Mouse (Mus musculus): Measurements from ENCODE around the gene Clock. TPM values are rescaled to one million over a fixed set of nuclear protein-coding genes. Genes with fewer than 3 reads are reported as not detected.

Clock gene
- total and polyA plus RNA-seq, 3 experiments, result 11.1 to 35.3 (median 29.4) TPM

DNA sequence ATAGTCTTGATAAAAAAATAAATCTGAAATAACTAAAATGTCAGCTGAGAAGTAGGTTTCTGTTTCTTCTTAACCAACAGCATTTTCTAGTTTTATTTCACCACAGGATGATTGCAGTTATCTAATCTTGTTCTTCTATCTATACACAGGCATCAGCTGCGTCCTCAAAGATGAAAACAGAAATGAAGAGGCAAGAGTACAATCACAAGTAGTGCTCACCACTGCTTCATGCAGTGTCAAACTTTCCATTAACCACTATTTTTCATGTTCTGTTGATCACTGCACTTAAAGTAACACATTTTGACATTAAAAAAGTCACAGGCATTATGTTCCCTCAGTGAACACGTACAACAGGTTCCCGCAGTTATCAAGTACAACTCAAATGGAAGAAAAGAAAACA is 53.6 kb downstream of the Clock start:
- Histone ChIP-seq H3K27ac (no peak overlapping the region), H3K4me3 (no peak overlapping the region), H3K27me3 (ENCODE audit: control insufficient read depth, insufficient read depth, low read length) (no peaks in the 10 kb centered on the region), H3K4me1 (ENCODE audit: control insufficient read depth, insufficient read depth, low read length) (no peaks in the 10 kb centered on the region), H3K9ac (ENCODE audit: low read depth, low read length) (no peak overlapping the region), H3K36me3 (ENCODE audit: control insufficient read depth, insufficient read depth, low read length) (no peaks in the 10 kb centered on the region), H3K79me2 (replicated peaks; ENCODE audit: control insufficient read depth, insufficient read depth, low read length) (no peaks in the 10 kb centered on the region; the same call in 1 of the 2 replicates)
- intact Hi-C loops (cut with DNase I), result no loop called here
- no peak for DNase-seq
- 87% methylated on average over 3 of the region's 3 CpGs for WGBS
- TF ChIP-seq CTCF (IDR thresholded peaks at IDR 0.05), result no peak
- no peak for TF ChIP-seq EP300 (IDR thresholded peaks at IDR 0.05; ENCODE audit: insufficient read depth, low read depth, low read length)
- no peak for TF ChIP-seq POLR2A (IDR thresholded peaks at IDR 0.05; ENCODE audit: insufficient read depth, low read depth, low read length)

DNA sequence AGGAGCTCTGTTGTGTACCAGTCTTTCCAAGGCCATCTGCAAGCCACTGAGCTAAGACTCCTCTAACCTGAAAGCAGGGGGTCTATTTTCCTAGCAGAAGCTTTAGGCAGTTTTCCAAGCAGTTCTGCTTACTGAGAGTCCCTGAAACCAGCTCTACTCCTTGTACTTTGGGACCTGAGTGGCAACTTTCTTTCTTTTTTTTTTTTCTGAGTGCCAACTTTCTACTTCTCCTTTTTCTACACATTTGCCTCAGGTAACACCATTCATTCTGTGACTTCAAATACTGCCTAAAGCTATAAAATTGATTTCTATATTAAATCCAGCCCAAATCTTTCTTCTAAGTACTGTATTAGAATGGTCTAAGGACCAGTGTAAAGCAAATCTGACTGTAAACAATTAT is 58.1 kb downstream of the Clock start:
- H3K27me3 ChIP-seq (ENCODE audit: control insufficient read depth, insufficient read depth, low read length), result no peaks in the 10 kb centered on the region
- no peaks in the 10 kb centered on the region; the same call in 1 of the 2 replicates for H3K79me2 ChIP-seq (replicated peaks; ENCODE audit: control insufficient read depth, insufficient read depth, low read length)
- no peak overlapping the region for H3K9ac ChIP-seq (ENCODE audit: low read depth, low read length)
- H3K27ac ChIP-seq, result no peak overlapping the region
- TF ChIP-seq CTCF (IDR thresholded peaks at IDR 0.05) (no peak), EP300 (IDR thresholded peaks at IDR 0.05; ENCODE audit: insufficient read depth, low read depth, low read length) (no peak), POLR2A (IDR thresholded peaks at IDR 0.05; ENCODE audit: insufficient read depth, low read depth, low read length) (no peak)
- intact Hi-C loops (cut with DNase I), result no loop called here
- H3K4me1 ChIP-seq (ENCODE audit: control insufficient read depth, insufficient read depth, low read length), result no peaks in the 10 kb centered on the region
- no peaks in the 10 kb centered on the region for H3K36me3 ChIP-seq (ENCODE audit: control insufficient read depth, insufficient read depth, low read length)
- DNase-seq, result no peak
- no peak overlapping the region for H3K4me3 ChIP-seq

DNA sequence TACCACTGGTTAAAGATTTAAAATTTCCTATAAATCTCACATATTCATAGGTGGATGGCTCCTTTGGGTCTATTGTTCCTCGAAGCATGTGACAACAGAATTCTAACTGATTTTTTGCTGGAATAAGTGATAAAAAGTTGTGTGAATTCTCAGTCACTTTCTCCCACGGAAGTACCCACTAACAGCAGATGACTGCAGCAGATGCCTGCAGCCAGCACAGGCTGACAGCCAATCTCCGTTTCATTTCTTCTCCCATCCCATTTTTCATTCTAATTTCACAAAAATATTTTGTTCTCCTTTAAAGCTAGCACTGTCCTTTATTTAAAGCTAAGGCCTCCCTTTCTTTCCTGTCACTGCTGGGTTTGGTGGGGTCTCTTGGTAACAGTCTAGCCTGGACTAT is 59.2 kb downstream of the Clock start:
- Histone ChIP-seq H3K27me3 (ENCODE audit: control insufficient read depth, insufficient read depth, low read length) (no peaks in the 10 kb centered on the region), H3K27ac (no peak overlapping the region), H3K9ac (ENCODE audit: low read depth, low read length) (no peak overlapping the region), H3K4me1 (ENCODE audit: control insufficient read depth, insufficient read depth, low read length) (no peaks in the 10 kb centered on the region), H3K79me2 (replicated peaks; ENCODE audit: control insufficient read depth, insufficient read depth, low read length) (no peaks in the 10 kb centered on the region; the same call in 1 of the 2 replicates), H3K36me3 (ENCODE audit: control insufficient read depth, insufficient read depth, low read length) (no peaks in the 10 kb centered on the region), H3K4me3 (no peak overlapping the region)
- no peak for TF ChIP-seq CTCF (IDR thresholded peaks at IDR 0.05)
- TF ChIP-seq POLR2A (IDR thresholded peaks at IDR 0.05; ENCODE audit: insufficient read depth, low read depth, low read length), result no peak
- TF ChIP-seq EP300 (IDR thresholded peaks at IDR 0.05; ENCODE audit: insufficient read depth, low read depth, low read length), result no peak
- no peak for DNase-seq
- intact Hi-C loops (cut with DNase I), result no loop called here
- WGBS, result 80% methylated on average over 3 of the region's 3 CpGs

DNA sequence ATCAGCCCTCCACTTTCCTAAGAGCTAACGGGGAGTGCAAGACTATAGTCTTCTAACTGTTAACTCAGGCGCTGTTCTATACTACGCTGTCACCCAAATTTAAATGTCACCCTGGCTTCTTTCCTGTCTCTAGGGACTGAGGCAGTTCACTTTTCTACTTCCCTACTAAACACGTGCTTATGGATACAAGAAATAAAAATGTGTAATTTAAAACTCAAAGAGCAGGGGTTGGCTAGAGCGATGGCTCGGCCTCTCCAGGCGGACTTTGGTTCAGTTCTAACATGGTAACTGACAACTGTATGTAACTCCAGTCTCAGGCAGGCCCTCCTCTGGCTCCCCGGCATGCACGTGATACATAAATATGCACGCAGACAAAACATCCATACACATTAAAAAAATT is 60.2 kb downstream of the Clock start:
- H3K36me3 ChIP-seq (ENCODE audit: control insufficient read depth, insufficient read depth, low read length), result no peaks in the 10 kb centered on the region
- no peak for DNase-seq
- no peak overlapping the region for H3K27ac ChIP-seq
- no peak overlapping the region for H3K4me3 ChIP-seq
- no peak for TF ChIP-seq EP300 (IDR thresholded peaks at IDR 0.05; ENCODE audit: insufficient read depth, low read depth, low read length)
- no peak for TF ChIP-seq CTCF (IDR thresholded peaks at IDR 0.05)
- TF ChIP-seq POLR2A (IDR thresholded peaks at IDR 0.05; ENCODE audit: insufficient read depth, low read depth, low read length), result no peak
- H3K9ac ChIP-seq (ENCODE audit: low read depth, low read length), result no peak overlapping the region
- H3K4me1 ChIP-seq (ENCODE audit: control insufficient read depth, insufficient read depth, low read length), result no peaks in the 10 kb centered on the region
- WGBS, result 95% methylated on average over 10 of the region's 10 CpGs
- intact Hi-C loops (cut with DNase I), result no loop called here
- no peaks in the 10 kb centered on the region for H3K79me2 ChIP-seq (replicated peaks; ENCODE audit: control insufficient read depth, insufficient read depth, low read length)
- no peaks in the 10 kb centered on the region for H3K27me3 ChIP-seq (ENCODE audit: control insufficient read depth, insufficient read depth, low read length)

DNA sequence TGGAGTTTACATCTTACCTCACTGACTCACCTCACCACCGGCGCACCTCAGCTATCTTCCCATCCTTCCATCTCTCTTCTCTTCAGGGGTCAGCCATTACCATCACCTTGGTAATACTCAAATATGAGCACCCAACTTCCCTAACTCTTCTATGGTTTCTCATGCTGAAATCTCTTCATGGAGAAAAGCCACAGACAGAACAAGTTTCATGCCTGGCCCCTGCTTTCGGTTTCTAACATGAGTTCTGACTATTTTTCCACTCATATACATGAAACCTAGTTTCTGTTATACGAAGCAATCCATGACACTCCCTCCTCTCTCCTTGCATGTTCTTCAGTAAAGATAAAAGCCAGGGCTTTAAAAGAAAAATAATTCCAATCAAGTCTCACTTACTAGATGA is 60.7 kb downstream of the Clock start:
- Histone ChIP-seq H3K9ac (ENCODE audit: low read depth, low read length) (no peak overlapping the region), H3K27me3 (ENCODE audit: control insufficient read depth, insufficient read depth, low read length) (no peaks in the 10 kb centered on the region), H3K4me1 (ENCODE audit: control insufficient read depth, insufficient read depth, low read length) (no peaks in the 10 kb centered on the region), H3K36me3 (ENCODE audit: control insufficient read depth, insufficient read depth, low read length) (no peaks in the 10 kb centered on the region), H3K79me2 (replicated peaks; ENCODE audit: control insufficient read depth, insufficient read depth, low read length) (no peaks in the 10 kb centered on the region), H3K4me3 (no peak overlapping the region), H3K27ac (no peak overlapping the region)
- intact Hi-C loops (cut with DNase I), result no loop called here
- no peak for TF ChIP-seq CTCF (IDR thresholded peaks at IDR 0.05)
- no peak for TF ChIP-seq POLR2A (IDR thresholded peaks at IDR 0.05; ENCODE audit: insufficient read depth, low read depth, low read length)
- TF ChIP-seq EP300 (IDR thresholded peaks at IDR 0.05; ENCODE audit: insufficient read depth, low read depth, low read length), result no peak
- DNase-seq, result no peak
- 95% methylated on average over 4 of the region's 4 CpGs for WGBS

DNA sequence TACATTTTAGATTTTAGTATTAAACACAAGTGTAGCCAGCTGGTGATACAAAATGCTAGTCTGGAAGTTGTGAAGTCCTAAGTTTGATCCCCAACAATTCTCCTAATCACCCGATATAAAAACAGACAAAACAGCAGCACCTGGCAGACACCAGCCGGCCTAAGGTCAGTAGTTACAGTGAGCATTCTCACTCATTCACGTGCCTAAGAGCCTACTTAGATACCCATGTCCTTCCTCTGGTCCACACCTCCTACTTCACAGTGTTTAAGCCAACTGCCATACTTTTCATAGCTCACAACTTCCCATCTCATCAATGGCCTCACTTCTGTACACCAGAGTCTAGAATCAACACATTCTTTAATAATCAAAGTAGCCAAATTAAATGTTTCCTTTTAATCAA is 61.3 kb downstream of the Clock start:
- H3K9ac ChIP-seq (ENCODE audit: low read depth, low read length), result no peak overlapping the region
- no peak overlapping the region for H3K4me3 ChIP-seq
- intact Hi-C loops (cut with DNase I), result no loop called here
- H3K27ac ChIP-seq, result no peak overlapping the region
- no peaks in the 10 kb centered on the region for H3K36me3 ChIP-seq (ENCODE audit: control insufficient read depth, insufficient read depth, low read length)
- TF ChIP-seq POLR2A (IDR thresholded peaks at IDR 0.05; ENCODE audit: insufficient read depth, low read depth, low read length), result no peak
- no peak for TF ChIP-seq CTCF (IDR thresholded peaks at IDR 0.05)
- no peak for TF ChIP-seq EP300 (IDR thresholded peaks at IDR 0.05; ENCODE audit: insufficient read depth, low read depth, low read length)
- DNase-seq, result no peak
- 81% methylated on average over 3 of the region's 3 CpGs for WGBS
- no peaks in the 10 kb centered on the region for H3K79me2 ChIP-seq (replicated peaks; ENCODE audit: control insufficient read depth, insufficient read depth, low read length)
- H3K27me3 ChIP-seq (ENCODE audit: control insufficient read depth, insufficient read depth, low read length), result no peaks in the 10 kb centered on the region
- H3K4me1 ChIP-seq (ENCODE audit: control insufficient read depth, insufficient read depth, low read length), result no peaks in the 10 kb centered on the region
